Mouse (Mus musculus): ENCODE measurements around the gene Tcf21. TPM values are rescaled to one million over a fixed set of nuclear protein-coding genes. Genes with fewer than 3 reads are reported as not detected.
A peak's percentile ranks its signal among the peaks of the same experiment; 100 is the strongest.

Gene Tcf21
- polyA plus RNA-seq, 1 experiment: not detected

DNA sequence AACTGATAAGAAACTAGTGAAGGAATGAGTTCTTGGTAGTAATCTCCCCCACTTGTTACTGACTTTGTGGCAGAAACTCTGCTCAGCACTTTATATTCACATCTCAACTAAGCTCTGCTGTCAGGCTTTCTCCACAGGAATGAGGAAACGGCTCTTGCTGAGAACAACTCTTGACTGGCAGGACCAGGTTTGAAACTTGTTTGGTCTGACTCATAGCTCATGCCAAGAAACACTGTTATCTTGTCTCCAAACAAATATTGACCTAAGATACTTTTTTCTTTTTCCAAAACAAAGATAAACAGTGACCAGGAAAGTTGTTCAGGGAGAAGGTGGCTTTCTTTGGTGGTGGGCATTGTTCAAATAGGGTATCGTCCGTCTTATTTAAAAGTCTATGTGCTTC lies 45.3 kb downstream of the Tcf21 start:
- H3K4me3 ChIP-seq (ENCODE audit: insufficient read depth, poor library complexity, severe bottlenecking): no peak overlapping the region

More for the DNA sequence above, 45.3 kb downstream of the Tcf21 start:
- Histone ChIP-seq H3K79me2 (ENCODE audit: control insufficient read depth, insufficient read depth) (no peaks in the 10 kb centered on the region), H3K79me3 (ENCODE audit: low read depth) (no peaks in the 10 kb centered on the region), H3K27me3 (ENCODE audit: control insufficient read depth, insufficient read depth, insufficient read length) (no peaks in the 10 kb centered on the region), H3K36me3 (ENCODE audit: control insufficient read depth, insufficient read depth) (no peaks in the 10 kb centered on the region), H3ac (ENCODE audit: control insufficient read depth, insufficient read length, low read depth) (no peak overlapping the region)
- TF ChIP-seq MYOG (IDR thresholded peaks at IDR 0.05; ENCODE audit: control insufficient read depth, extremely low read depth, insufficient read length): no peak
- peak; percentile 52 for TF ChIP-seq MYOD1 (IDR thresholded peaks at IDR 0.05; ENCODE audit: control insufficient read depth, insufficient read length, low read depth)

Other genes with a start within 250 kb of the Tcf21 start
- not detected for gene Slc2a12, start 175.2 kb downstream of the Tcf21 start, polyA plus RNA-seq (2012; fragmentation: generic; extraction: Trizol)
- 35.9 TPM for gene Tbpl1, start 88.2 kb downstream of the Tcf21 start, polyA plus RNA-seq (2012; fragmentation: generic; extraction: Trizol)